Mouse (Mus musculus) 416B (cell line): ENCODE data around the gene Caskin1.

Source experiments
- DNase-seq: peaks from one replicate; pipeline ENCODE4 v3.0.0; 2011; ENCODE audit warnings: low read depth

Caskin1 gene

GRCm38 (mm10) chr17:24532045-24532444 lies 43.6 kb downstream of the Caskin1 start:
- no peak for DNase-seq

GRCm38 (mm10) chr17:24533099-24533992 lies 44.9 kb downstream of the Caskin1 start:
- peak; percentile 40 for DNase-seq

GRCm38 (mm10) chr17:24534160-24534718 lies 45.8 kb downstream of the Caskin1 start, which contains the start of gene Rab26:
Gene Rab26, minus strand, starts transcription at chr17:24534210.
- DNase-seq, result no peak

GRCm38 (mm10) chr17:24535300-24535699 lies 46.9 kb downstream of the Caskin1 start:
- no peak for DNase-seq

- no peak for DNase-seq
These were observed 49.1 kb downstream of the Caskin1 start for GRCm38 (mm10) chr17:24537536-24537935.

GRCm38 (mm10) chr17:24538950-24539349 lies 50.5 kb downstream of the Caskin1 start:
- peak; percentile 79 for DNase-seq

- DNase-seq, result peak; percentile 79
These were observed 52.0 kb downstream of the Caskin1 start for GRCm38 (mm10) chr17:24540375-24540774.

- no peak for DNase-seq
These were observed 56.2 kb downstream of the Caskin1 start for GRCm38 (mm10) chr17:24544613-24545012.

- DNase-seq, result no peak
These were observed 56.8 kb downstream of the Caskin1 start for GRCm38 (mm10) chr17:24545247-24545646.

GRCm38 (mm10) chr17:24546234-24546633 lies 57.8 kb downstream of the Caskin1 start:
- DNase-seq, result no peak

GRCm38 (mm10) chr17:24548435-24548834 lies 60.0 kb downstream of the Caskin1 start:
- DNase-seq, result peak; percentile 75

GRCm38 (mm10) chr17:24548921-24549617 lies 60.7 kb downstream of the Caskin1 start:
- peak; percentile 87 for DNase-seq

- DNase-seq, result peak; percentile 100
These were observed 61.4 kb downstream of the Caskin1 start, which contains the start of gene Pkd1 for GRCm38 (mm10) chr17:24549618-24550415. Gene Pkd1, plus strand, starts transcription at chr17:24549834.

GRCm38 (mm10) chr17:24550416-24551049 lies 62.1 kb downstream of the Caskin1 start:
- peak; percentile 68 for DNase-seq

- no peak for DNase-seq
These were observed 62.6 kb downstream of the Caskin1 start for GRCm38 (mm10) chr17:24551050-24551444.

- DNase-seq, result no peak
These were observed 68.7 kb downstream of the Caskin1 start for GRCm38 (mm10) chr17:24557091-24557490.
